Mouse (Mus musculus) lung, embryonic 15.5 days (tissue): Measurements from ENCODE around the gene Erc2. TPM values are rescaled to one million over a fixed set of nuclear protein-coding genes. Genes with fewer than 3 reads are reported as not detected.

Experiments
- ATAC-seq: fragments of 200-750 bp; cut with Nextera tagmentation; 2 replicates; pipeline ENCODE4 v1.8.0; 2017; ENCODE audit warnings: moderate number of reproducible peaks, borderline replicate concordance; ENCODE audit not compliant: low FRiP score, low TSS enrichment; ENCODE audit errors: extremely low read depth
- H3K27ac ChIP-seq: fragments of 300-500 bp; sonication (generic); 2 replicates; pipeline ENCODE4 v1.5.1; 2015; ENCODE audit warnings: moderate library complexity, mild to moderate bottlenecking, inconsistent platforms
- H3K27me3 ChIP-seq: fragments of 300-500 bp; sonication (generic); 2 replicates; pipeline ENCODE4 v1.6.1; 2015; ENCODE audit warnings: inconsistent platforms
- H3K36me3 ChIP-seq: fragments of 300-500 bp; sonication (generic); 2 replicates; pipeline ENCODE4 v1.6.1; 2015; ENCODE audit warnings: inconsistent platforms
- H3K4me1 ChIP-seq: fragments of 300-500 bp; sonication (generic); 2 replicates; pipeline ENCODE4 v1.6.1; 2015; ENCODE audit warnings: inconsistent platforms
- H3K4me2 ChIP-seq: fragments of 300-500 bp; sonication (generic); 2 replicates; pipeline ENCODE4 v1.6.1; 2015; ENCODE audit warnings: inconsistent platforms, mild to moderate bottlenecking, moderate library complexity
- H3K4me3 ChIP-seq: fragments of 300-500 bp; sonication (generic); 2 replicates; pipeline ENCODE4 v1.5.1; 2015; ENCODE audit warnings: mild to moderate bottlenecking, inconsistent platforms
- H3K9ac ChIP-seq: fragments of 300-500 bp; sonication (generic); 2 replicates; pipeline ENCODE4 v1.6.1; 2015; ENCODE audit warnings: inconsistent platforms
- H3K9me3 ChIP-seq: fragments of 300-500 bp; sonication (generic); 2 replicates; pipeline ENCODE4 v1.6.1; 2016; ENCODE audit warnings: inconsistent platforms
- WGBS: fragments of 180-500 bp; shearing (Covaris S2); methylation state at CpG from one replicate; pipeline ENCODE4 v1.1.7; 2015; 5-methylcytosine and 5-hydroxymethylcytosine counted together
- polyA plus RNA-seq: library from polyadenylated mRNA; unstranded; fragments of >200 nt; fragmentation: Nextera tagmentation; extraction: Ambion mirVana; gene quantifications from 2 replicates; pipeline ENCODE4 v1.2.1, GENCODE M21; 2015

The Erc2 gene
- polyA plus RNA-seq, 1 experiment from 2014 or later: 2.3 TPM

DNA sequence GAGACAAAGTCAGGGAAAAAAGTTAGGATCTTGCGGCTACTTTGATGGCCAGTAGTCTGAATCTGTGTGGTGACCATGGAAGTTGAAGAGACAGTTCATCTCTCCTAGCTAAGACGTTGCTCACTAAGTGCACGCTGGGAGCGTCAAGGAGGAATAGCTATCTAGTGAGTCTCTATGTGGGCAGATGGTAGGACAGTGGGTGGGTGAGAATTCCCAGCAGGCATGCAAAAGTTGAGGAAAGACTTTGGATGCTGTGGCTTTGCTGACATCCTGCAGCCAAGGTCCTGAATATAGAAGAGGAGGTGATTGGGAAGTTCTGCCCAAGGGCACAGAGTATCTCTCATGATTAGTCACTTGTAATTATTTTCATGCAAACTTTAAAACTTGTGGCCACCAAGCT lies 162.6 kb downstream of the Erc2 start:
- H3K4me3 ChIP-seq: no peak overlapping the region
- no peaks in the 10 kb centered on the region for H3K9me3 ChIP-seq
- H3K27me3 ChIP-seq: no peaks in the 10 kb centered on the region
- H3K4me1 ChIP-seq: no peaks in the 10 kb centered on the region
- no peak overlapping the region for H3K27ac ChIP-seq
- no peaks in the 10 kb centered on the region for H3K36me3 ChIP-seq
- WGBS: 82% methylated on average over 4 of the region's 4 CpGs
- ATAC-seq: no peak
- no peak overlapping the region for H3K9ac ChIP-seq
- no peak overlapping the region for H3K4me2 ChIP-seq

DNA sequence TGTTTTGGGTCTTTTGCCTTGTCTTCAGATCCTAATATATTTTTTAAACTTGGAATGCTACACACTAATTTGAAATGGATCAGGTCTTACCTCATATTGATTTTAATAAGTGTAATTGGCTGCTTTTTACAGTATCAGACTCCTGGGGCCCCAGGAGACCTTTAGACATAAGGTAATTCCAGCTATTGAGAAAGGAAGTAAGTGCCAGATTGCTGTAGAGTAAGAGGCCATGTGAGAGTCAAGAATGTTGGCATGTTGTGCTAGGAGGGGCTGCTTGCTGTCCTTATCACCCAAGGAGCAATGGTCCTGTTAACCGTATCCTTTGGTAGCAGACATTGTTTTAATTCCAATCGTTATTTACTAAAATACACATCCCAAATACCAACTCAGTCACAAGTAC lies 163.3 kb downstream of the Erc2 start:
- no peak overlapping the region for H3K4me2 ChIP-seq
- H3K36me3 ChIP-seq: no peaks in the 10 kb centered on the region
- ATAC-seq: no peak
- H3K9me3 ChIP-seq: no peaks in the 10 kb centered on the region
- WGBS: 87% methylated on average over 2 of the region's 2 CpGs
- H3K27me3 ChIP-seq: no peaks in the 10 kb centered on the region
- H3K4me1 ChIP-seq: no peaks in the 10 kb centered on the region
- H3K4me3 ChIP-seq: no peak overlapping the region
- no peak overlapping the region for H3K27ac ChIP-seq
- H3K9ac ChIP-seq: no peak overlapping the region

DNA sequence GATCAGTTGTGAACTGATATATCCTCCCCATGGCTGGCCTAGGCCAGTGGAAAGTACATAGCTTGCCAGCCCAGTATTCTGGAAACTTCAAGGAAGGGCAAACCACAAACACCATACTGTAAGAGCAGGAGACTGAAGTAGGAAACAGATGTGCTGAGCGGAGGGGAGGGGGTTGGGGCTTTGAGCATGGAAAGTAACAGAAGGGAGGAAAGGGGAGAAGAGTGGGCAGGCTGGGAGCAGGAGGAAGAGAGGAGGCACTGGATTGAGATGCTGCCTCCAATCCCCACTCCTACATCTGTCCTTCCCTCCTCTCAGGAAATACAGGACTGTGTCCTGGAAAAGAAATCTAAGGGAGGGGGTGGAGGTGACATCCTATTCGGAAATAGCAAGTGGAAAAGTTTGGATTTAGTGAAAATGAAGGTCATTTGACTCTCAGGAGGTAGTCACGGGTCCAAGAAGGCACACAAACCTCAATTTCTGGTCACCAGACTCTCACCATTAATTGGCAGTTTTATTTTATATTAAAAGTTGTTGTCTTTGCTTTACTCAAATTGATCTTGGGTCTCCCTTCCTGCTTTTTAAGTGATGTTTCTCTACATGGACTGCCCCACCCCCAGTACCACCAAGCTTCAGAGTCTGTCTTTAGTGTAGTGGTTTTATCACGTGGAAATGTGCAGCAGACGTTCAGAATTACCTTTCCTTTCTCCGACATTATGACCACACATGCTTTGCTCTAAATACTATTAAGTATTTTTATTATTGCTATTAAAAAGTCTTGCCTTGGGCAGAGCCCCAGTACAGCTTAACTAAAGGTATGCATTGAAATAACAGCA lies 167.1 kb downstream of the Erc2 start:
- no peaks in the 10 kb centered on the region for H3K4me1 ChIP-seq
- 57% methylated on average over 6 of the region's 6 CpGs for WGBS
- H3K27me3 ChIP-seq: no peaks in the 10 kb centered on the region
- no peak for ATAC-seq
- no peak overlapping the region for H3K4me2 ChIP-seq
- H3K36me3 ChIP-seq: no peaks in the 10 kb centered on the region
- no peaks in the 10 kb centered on the region for H3K9me3 ChIP-seq
- no peak overlapping the region for H3K9ac ChIP-seq
- no peak overlapping the region for H3K4me3 ChIP-seq
- no peak overlapping the region for H3K27ac ChIP-seq

DNA sequence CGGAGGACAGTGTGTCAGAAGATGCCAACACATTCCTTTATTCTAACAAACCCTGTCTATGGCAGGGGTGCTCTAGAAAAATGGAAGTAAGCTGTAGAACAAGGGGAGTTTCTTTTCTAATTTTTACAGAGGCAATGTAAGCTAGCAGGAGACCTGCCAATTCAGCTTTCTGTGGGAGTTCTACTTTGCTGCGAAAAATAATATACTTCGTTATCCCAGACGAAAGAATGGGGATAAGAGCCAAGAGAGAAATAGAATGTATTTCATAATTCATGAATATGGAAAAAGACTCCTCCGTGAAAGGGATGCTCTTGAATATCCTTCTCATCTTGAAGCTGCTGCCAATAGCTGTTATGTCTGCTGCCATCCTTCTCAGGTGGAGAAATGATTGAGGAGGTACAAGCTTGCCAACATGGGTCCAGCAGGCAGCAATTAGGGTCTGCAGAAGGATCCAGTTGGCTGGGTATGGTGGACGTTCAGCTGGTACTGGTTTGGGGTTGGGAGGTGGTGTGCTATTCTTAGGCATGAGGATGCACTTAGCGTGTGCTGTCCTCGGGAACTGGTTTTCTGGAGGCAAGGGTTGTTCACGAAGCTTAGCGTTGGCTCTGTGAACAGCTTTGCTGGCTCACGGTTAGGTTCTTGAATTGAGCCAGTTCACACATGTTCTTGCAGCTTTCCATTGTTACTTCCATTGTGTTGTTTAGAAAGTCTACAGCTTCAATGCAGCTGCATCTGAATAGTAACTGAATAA lies 176.1 kb downstream of the Erc2 start:
- ATAC-seq: no peak
- Histone ChIP-seq H3K9ac (no peak overlapping the region), H3K9me3 (no peaks in the 10 kb centered on the region), H3K27ac (no peak overlapping the region), H3K36me3 (no peaks in the 10 kb centered on the region), H3K27me3 (no peaks in the 10 kb centered on the region), H3K4me2 (no peak overlapping the region), H3K4me1 (no peaks in the 10 kb centered on the region), H3K4me3 (no peak overlapping the region)
- 85% methylated on average over 11 of the region's 11 CpGs for WGBS

DNA sequence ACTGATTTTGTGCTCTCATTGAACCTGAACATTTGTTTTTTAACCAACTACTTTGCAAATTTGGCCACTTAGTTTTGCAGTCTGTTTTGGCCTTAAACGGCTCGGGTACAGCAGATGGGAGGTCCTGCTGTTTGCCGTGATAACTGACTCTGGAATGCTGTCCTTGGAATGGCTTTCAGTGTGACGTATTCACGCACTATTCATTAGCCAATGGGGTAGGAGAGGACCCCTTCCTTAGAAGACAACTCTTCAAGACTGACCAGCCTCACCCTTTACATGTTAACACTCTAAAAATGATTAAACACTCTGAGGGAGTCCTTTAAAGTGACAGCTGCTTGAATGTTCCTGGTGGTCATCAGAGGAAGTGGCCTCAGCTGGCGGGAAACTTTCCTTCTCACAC lies 178.5 kb downstream of the Erc2 start:
- Histone ChIP-seq H3K4me1 (no peaks in the 10 kb centered on the region), H3K4me3 (no peak overlapping the region), H3K9ac (no peak overlapping the region), H3K27ac (no peak overlapping the region), H3K27me3 (no peaks in the 10 kb centered on the region), H3K9me3 (no peaks in the 10 kb centered on the region), H3K36me3 (no peaks in the 10 kb centered on the region), H3K4me2 (no peak overlapping the region)
- 0 out of 2 replicates have a peak, but pooled peaks have one; percentile 27 for ATAC-seq
- WGBS: 32% methylated on average over 6 of the region's 6 CpGs

DNA sequence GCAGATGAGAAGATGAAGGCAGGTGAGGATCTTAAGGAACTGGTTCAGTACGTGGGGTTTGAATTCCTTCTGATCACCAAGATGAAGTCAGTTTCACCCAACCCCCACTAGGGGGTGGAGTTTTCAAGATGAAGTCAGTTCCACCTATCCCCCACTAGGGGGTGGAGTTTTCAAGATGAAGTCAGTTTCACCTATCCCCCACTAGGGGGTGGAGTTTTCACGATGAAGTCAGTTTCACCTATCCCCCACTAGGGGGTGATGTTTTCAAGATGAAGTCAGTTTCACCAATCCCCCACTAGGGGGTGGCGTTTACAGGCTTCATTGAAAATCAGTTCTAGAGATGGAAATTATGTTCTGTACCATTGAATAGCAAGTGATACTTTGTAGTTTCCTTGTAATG lies 181.7 kb downstream of the Erc2 start:
- ATAC-seq: no peak
- H3K9ac ChIP-seq: no peak overlapping the region
- WGBS: 89% methylated on average over 3 of the region's 3 CpGs
- no peaks in the 10 kb centered on the region for H3K9me3 ChIP-seq
- H3K4me2 ChIP-seq: no peak overlapping the region
- no peaks in the 10 kb centered on the region for H3K27me3 ChIP-seq
- H3K4me3 ChIP-seq: no peak overlapping the region
- no peak overlapping the region for H3K27ac ChIP-seq
- no peaks in the 10 kb centered on the region for H3K36me3 ChIP-seq
- H3K4me1 ChIP-seq: no peaks in the 10 kb centered on the region; the same call in 1 of the 2 replicates

DNA sequence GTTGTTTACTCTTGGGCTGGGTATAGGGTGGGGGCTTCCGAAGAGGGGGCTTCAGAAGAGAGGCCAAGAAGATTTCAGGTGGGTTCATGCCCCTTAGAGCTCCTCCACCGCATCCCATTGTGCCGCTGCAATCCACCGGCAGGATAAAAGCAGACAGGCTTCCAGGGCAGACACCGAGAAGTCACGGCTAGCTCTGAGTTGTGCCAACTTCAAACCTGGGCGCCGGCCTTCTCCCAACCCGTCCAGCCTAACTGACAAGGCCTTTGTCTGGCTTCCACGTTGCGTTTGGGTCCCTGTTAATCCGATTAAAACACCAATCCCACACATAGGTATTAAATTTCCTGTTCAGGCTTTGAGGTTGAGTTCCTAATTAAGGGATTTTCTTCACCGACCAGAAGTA lies 182.8 kb downstream of the Erc2 start:
- WGBS: 61% methylated on average over 13 of the region's 13 CpGs
- H3K27me3 ChIP-seq: no peaks in the 10 kb centered on the region
- no peaks in the 10 kb centered on the region; the same call in 1 of the 2 replicates for H3K4me1 ChIP-seq
- no peak overlapping the region for H3K9ac ChIP-seq
- H3K27ac ChIP-seq: no peak overlapping the region
- no peak overlapping the region for H3K4me3 ChIP-seq
- no peaks in the 10 kb centered on the region for H3K9me3 ChIP-seq
- H3K36me3 ChIP-seq: no peaks in the 10 kb centered on the region
- no peak overlapping the region for H3K4me2 ChIP-seq
- no peak for ATAC-seq

DNA sequence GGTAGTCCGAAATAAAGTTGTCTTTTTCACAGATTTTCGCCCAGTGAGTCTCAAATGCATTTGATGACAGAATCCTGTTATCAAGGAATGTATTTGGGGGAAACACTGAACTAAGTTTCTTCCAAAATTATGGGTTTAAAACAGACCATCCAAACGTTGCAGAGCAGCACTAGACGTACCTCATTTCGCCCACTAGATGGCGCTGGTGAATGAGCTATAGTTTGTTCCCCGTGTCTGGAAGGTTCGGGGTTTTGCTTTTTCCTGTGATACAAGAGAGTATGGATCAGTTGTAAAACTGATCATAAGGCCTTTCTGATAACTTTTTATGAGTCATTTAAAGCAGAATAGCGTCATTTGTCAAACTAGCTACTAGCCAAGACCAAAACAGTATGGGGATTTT lies 185.9 kb downstream of the Erc2 start:
- Histone ChIP-seq H3K9me3 (no peaks in the 10 kb centered on the region), H3K4me2 (peak overlapping the region; percentile 18; the same call in 1 of the 2 replicates), H3K27ac (no peak overlapping the region), H3K4me3 (no peak overlapping the region), H3K27me3 (no peaks in the 10 kb centered on the region), H3K4me1 (peaks cover 6% of the 10 kb centered on the region; the same call in 1 of the 2 replicates), H3K36me3 (no peaks in the 10 kb centered on the region), H3K9ac (no peak overlapping the region)
- WGBS: 3% methylated on average over 9 of the region's 9 CpGs
- no peak for ATAC-seq

DNA sequence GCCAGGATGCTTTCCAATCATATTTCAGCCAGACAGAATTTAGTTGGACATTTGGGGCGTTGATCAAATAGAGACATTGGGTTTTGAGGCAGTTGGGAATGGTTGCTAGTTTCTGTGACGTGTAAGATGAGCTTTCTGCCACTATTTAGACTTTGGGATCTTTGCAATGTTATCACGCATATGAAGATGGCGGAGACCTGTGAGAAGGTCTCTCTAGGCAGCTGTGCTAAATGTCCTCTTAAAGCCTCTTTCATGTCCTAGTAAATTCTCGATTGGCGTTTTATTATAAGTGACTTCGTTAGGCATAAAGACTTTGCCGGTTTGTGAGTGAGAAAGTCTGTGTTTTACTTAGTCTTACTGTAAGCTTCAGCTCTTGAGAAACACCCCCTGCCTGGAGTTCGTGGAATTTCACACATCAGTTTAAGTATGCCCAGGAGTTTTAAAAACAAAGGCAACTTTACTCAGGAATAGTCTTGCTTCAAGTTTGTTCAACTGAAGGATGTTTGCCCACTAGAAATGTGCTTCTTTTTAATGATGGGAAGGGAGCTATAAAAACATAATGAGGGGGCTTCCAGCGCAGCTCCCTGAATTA lies 186.4 kb downstream of the Erc2 start:
- H3K9me3 ChIP-seq: no peaks in the 10 kb centered on the region
- no peaks in the 10 kb centered on the region for H3K36me3 ChIP-seq
- H3K4me1 ChIP-seq: peaks cover 6% of the 10 kb centered on the region; the same call in 1 of the 2 replicates
- ATAC-seq: no peak
- no peak overlapping the region for H3K27ac ChIP-seq
- no peaks in the 10 kb centered on the region for H3K27me3 ChIP-seq
- 39% methylated on average over 10 of the region's 10 CpGs for WGBS
- no peak overlapping the region for H3K4me3 ChIP-seq
- H3K9ac ChIP-seq: no peak overlapping the region
- peak overlapping the region; percentile 18; the same call in 1 of the 2 replicates for H3K4me2 ChIP-seq

DNA sequence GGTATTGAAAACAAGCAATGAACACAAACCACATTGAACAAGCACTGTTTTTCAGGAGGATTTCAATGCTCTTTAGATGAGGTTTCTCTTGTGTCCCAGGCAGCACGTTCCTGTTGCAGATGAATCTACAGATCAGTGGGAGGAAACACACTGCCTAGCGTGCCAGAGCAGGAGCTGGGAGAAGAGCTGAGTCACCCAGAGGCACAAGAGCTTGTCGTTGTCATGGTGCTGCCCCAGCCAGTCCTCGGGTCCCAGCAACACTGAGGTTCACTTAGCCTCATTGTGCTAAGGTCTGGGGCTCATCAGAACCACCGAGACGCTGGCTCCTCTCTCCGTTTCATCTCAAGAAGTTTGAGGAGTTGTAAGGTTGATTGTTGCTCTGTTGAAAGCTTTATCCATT lies 188.6 kb downstream of the Erc2 start:
- WGBS: 25% methylated on average over 7 of the region's 7 CpGs
- Histone ChIP-seq H3K27ac (no peak overlapping the region), H3K4me3 (no peak overlapping the region), H3K9ac (no peak overlapping the region), H3K9me3 (no peaks in the 10 kb centered on the region), H3K27me3 (no peaks in the 10 kb centered on the region), H3K4me2 (no peak overlapping the region), H3K36me3 (no peaks in the 10 kb centered on the region), H3K4me1 (peaks cover 6% of the 10 kb centered on the region; the same call in 1 of the 2 replicates)
- ATAC-seq: no peak

DNA sequence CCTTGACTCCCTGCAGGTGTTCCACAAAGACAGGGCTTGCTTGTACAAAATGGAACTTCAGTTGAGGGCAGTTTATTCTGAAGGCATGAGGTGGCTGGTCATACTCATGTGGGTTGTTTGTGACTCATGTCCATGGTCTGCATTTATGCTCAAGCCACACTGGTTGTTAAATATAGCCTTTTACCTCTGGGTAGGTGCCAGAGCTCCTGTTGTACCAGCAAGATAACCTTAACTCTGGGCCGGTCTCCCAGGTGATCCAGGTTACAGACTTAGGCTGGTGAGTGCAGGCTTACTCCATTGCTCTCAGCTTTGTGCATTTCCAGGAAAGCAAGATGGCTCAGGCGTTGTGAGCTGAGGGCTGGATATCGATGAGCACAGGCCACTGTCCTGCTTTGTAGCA lies 189.4 kb downstream of the Erc2 start:
- Histone ChIP-seq H3K4me1 (peaks cover 6% of the 10 kb centered on the region; the same call in 1 of the 2 replicates), H3K27me3 (no peaks in the 10 kb centered on the region), H3K27ac (peak overlapping the region; percentile 32), H3K4me2 (no peak overlapping the region), H3K9ac (no peak overlapping the region), H3K4me3 (no peak overlapping the region), H3K36me3 (no peaks in the 10 kb centered on the region), H3K9me3 (no peaks in the 10 kb centered on the region)
- 74% methylated on average over 3 of the region's 3 CpGs for WGBS
- no peak for ATAC-seq

DNA sequence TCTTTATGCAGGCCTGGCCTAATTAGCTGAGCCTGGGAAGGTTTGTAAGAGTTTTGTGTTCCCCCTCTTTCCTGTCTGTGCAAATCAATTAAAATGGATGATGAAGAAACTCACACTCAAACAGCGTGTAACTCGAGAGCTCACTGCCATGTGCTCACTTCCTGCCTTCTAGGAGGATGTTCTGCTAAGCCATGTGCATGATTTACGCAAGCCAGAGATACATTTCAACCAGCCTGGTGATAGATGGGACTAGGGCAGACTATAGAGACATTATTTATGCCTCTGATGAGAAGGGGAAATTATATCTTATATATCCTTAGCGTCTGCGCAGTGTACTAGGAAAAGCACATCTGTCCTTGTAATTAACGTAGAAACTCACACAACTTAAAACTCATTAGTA lies 193.5 kb downstream of the Erc2 start:
- no peak for ATAC-seq
- WGBS: 70% methylated on average over 6 of the region's 6 CpGs
- Histone ChIP-seq H3K4me1 (0 out of 2 replicates have a peak, but pooled peaks cover 6% of the 10 kb centered on the region), H3K9ac (no peak overlapping the region), H3K27me3 (no peaks in the 10 kb centered on the region), H3K36me3 (no peaks in the 10 kb centered on the region), H3K4me2 (no peak overlapping the region), H3K9me3 (no peaks in the 10 kb centered on the region), H3K27ac (no peak overlapping the region), H3K4me3 (no peak overlapping the region)
